Mouse (Mus musculus) layer of hippocampus, postnatal 25 days (tissue): ENCODE data around the gene Cbfa2t2. TPM values are rescaled to one million over a fixed set of nuclear protein-coding genes. Genes with fewer than 3 reads are reported as not detected.

ENCODE experiments used
- DNase-seq, 2 experiments: peaks; one replicate each; pipeline ENCODE4 v3.0.0; 2022; ENCODE audit warnings: mixed read lengths in 2 of 2, low spot score in 1 of 2; ENCODE audit errors: extremely low spot score in 1 of 2
- total RNA-seq, 2 experiments: library from RNA; stranded (reverse); gene quantifications; 2 replicates each; pipeline ENCODE4 v1.2.3; 2021

The Cbfa2t2 gene
- total RNA-seq, 2 experiments from 2014 or later: 46.4 to 51.4 TPM

DNA sequence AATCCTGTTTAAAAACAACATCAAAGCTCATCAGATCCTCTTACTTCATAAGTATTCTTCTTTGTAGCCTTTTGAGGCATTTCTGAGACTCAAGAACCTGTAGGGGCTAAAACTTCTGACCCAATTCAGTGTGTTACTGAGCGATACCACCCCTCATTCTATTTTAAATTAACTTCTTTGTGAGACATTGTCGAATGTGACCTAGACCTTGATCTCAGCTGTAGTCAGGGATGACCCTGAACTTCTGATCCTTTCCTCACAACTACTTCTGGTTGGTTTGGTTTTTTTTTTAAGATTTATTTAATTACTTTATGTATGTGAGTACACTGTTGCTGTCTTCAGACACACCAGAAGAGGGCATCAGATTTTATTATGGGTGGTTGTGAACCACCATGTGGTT, 12.7 kb upstream of the Cbfa2t2 start:
- DNase-seq: no peak

DNA sequence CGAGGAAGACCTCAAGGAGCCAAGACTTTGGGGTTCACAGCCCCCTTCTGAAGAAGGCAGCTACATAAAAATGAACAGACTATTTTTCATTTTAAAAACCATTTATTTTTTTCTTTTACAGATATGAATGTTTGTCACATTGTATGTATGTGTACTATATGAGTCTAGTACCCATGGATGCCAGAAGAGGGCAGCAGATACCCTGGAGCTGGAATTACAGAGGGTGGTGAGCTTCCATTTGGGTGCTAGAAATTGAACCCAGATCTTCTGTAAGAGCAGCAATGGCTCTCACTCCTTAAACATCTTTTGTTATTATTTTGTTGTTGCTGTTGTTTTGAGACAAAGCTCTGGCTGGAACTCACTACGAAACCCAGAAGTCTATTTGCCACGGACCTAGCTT, 10.8 kb upstream of the Cbfa2t2 start:
- DNase-seq: no peak

- no peak for DNase-seq
Measured at GRCm38 (mm10) chr2:154426188-154426904, 9.9 kb upstream of the Cbfa2t2 start.

DNA sequence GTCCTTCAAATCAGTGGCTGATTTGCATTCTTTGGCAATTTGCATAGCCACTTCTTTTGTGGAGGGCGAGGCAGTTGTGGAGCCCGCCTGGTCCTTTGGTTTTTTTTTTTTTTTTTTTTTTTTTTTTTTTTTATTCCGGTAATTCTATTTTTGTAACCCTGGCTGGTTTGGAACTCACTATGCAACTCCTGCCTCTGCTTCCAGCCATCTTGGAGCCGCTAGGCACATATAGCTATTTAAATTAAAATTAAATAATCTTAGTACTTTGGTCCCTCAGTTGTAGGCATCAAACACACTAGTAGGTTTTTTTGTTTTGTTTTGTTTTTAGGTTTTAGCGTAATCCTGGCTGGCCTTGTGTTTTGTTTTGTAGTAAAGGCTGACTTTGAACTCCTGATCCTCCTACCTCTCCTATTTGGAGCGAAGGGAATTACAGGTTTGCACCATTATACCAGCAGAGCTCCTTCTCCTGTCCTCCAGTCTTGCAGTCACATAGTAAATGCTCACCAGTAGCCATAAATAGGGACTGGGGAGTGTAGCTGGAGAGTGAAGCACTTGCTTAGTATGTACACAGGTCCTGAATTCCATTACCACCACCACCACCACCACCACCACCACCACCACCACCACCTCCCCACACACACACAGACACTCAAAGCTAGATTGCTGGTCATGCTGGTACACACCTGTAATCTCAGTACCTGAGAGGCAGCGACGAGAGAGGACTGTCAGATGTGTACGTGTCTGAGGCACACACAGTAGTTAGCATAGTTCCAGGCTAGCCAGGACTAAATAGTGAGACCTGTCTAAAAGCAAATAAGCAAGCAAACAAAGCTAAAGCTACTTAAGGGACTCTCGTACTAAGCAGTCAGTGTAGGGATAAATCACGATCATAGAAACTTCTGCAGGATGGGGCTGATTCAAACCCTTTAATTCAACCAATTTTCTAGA, 9.1 kb upstream of the Cbfa2t2 start:
- DNase-seq: no peak

DNA sequence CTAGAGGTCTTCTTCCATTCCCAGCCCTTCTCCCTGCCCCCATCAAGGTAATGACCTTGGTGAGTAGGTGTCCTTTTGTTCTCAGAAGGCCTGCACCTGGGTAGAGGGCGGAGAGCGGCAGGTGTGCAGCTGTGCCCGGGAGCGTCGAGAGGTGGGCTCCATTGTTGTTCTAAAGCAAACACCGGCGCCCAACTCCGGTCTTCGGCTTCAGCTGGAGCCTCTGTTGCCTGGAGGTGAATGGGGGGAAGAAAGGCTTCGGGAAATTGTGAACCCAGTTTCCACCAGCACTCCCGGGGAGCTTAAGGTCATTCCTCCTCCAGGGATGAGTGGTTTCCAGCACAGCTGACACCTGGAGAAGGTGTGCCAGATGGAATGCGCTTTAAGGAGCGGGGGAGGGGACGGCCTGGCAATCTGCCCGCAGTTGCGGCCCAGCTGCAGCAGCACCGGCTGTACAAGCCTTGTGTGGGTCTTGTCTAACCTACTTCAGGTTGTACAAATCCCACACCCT, 8.4 kb upstream of the Cbfa2t2 start:
- no peak for DNase-seq

DNA sequence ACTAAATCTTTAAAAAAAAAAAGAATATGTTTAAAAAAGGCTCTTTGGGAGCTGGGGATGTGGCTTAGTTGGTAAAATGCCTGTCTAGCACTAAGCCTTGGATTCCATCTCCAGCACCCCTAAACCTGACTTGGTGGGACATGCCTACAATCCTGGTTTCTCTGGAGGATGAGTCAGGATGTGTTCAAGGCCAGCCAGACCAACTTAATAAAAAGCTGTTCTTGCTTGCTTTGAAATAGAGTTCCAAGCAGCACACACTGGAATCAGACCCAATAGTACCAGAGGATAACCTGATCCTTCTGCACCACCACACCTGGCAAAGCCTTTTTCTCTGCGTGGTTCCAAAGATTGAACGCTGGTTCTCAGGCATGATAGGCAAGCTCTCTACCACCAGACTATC, 5.7 kb upstream of the Cbfa2t2 start:
- DNase-seq: no peak

- no peak for DNase-seq
Measured at GRCm38 (mm10) chr2:154432696-154433095, 3.6 kb upstream of the Cbfa2t2 start.

- DNase-seq: no peak
Measured at GRCm38 (mm10) chr2:154433391-154433790, 2.9 kb upstream of the Cbfa2t2 start.

- DNase-seq: no peak
Measured at GRCm38 (mm10) chr2:154434690-154435089, 1.6 kb upstream of the Cbfa2t2 start.

DNA sequence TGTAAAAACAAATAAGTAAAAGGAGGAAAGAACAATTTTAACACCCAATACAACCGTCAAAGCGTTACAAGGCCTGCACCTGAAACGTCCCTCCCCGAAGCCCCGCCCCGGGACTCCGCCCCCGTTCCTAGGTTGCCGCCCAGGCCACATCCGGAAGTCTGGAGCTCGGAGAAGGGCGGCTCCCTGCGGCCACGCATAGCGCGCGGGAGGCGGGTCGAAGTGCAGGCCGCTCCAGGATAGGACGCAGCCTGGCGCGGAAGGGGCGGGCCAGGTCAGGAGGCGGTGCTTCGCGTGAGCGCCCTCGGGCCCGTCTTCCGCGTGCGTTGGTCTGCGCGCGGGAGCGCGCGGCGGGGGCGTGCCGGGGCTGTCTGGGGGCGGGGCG, 214 bp upstream of the Cbfa2t2 start:
- peak; percentile 82 to 92 for DNase-seq

- no peak for DNase-seq
Measured at GRCm38 (mm10) chr2:154437191-154437527, 878 bp downstream of the Cbfa2t2 start.

DNA sequence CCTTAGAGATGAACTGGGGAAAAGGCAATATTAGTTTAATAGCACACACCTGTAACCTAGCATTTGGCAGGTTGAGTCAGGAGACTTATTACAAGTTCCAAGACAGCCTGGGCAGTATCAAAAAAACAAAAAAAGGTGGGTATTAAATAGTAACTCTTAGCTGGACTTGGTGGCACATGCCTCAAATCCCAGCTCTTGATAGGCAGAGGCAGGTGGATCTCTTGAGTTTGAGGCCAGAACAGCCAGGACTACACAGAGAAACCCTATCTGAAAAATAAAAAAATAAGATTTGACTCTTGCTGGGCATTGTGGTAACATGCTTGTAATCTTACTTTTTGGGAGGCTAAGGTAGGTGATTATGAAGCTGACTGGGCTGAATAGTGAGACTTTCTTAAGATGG, 4.2 kb downstream of the Cbfa2t2 start:
- no peak for DNase-seq

DNA sequence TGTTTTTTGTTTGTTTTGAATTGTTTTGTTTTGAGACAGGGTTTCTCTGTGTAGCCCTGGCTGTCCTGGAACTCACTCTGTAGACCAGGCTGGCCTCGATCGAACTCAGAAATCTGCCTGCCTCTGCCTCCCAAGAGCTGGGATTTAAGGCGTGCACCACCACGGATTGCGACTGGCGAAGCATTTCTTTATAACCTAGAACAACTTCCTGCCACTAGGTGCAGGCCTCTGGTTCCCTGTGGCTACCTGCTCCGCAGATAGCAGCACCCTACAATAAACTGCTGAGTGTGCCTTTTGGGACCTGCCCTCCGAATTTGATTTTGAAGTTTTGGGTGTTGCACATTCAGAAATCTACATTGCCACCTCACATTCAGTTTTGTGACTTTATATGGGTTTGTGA, 11.5 kb downstream of the Cbfa2t2 start:
- no peak for DNase-seq

DNA sequence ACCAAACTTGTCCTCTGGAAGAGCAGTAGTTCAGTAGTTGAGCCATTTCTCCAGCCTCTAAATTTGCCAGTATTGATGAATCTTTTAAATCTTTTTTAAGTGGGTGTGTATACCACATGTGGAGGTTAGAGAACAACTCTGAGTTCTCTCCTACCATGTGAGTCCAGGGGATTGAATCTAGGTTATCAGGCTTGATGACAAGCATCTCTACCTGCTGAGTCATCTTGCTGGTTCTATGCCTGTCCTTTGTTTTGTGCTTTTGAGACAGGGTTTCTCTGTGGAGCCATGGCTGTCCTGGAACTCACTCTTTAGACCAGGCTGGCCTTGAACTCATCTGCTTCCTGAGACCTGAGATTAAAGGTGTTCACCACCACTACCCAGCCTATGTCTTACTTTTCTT, 12.4 kb downstream of the Cbfa2t2 start:
- DNase-seq: no peak

GRCm38 (mm10) chr2:154452951-154453350, 16.7 kb downstream of the Cbfa2t2 start:
- no peak for DNase-seq

GRCm38 (mm10) chr2:154454099-154454498, 17.8 kb downstream of the Cbfa2t2 start:
- DNase-seq: no peak

GRCm38 (mm10) chr2:154454605-154455004, 18.3 kb downstream of the Cbfa2t2 start:
- DNase-seq: no peak

DNA sequence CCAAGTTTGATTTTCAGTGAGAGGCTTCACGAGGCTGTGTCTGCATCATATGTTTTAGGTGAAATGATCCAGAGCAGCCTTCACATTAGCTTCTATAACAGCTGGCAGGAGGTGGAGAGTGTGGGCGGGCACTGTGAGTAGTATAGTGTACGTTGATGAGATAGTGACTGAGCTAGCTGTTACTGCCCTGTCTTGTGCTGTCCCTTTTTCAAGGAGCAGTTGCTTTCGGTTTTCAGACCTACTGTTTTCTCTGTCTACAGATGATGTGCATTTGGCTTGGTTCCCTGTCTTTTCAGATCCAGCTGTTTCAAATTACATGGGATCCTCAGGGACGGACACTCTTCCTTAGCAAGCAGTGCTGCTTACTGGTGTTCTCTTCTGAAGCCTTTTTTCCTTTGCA, 19.5 kb downstream of the Cbfa2t2 start:
- no peak for DNase-seq

DNA sequence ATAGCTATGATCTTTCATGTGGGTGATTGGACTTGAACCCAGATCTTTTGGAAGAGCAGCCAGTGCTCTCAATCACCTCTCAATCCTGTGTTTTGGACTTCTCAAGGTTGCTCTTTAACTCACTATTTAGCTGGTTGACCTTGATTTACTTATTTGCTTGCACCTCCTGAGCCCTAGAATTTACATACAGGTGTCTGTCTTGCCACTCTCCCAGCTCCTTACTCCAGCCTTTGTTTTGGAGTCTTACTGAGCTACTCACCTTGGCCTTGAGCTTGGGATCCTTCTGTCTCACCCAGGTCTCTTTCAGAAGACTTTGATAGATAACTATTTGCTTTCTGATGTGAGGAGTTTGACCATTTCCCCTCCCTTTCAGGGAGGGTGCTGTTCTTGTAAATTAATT, 20.3 kb downstream of the Cbfa2t2 start:
- DNase-seq: no peak

DNA sequence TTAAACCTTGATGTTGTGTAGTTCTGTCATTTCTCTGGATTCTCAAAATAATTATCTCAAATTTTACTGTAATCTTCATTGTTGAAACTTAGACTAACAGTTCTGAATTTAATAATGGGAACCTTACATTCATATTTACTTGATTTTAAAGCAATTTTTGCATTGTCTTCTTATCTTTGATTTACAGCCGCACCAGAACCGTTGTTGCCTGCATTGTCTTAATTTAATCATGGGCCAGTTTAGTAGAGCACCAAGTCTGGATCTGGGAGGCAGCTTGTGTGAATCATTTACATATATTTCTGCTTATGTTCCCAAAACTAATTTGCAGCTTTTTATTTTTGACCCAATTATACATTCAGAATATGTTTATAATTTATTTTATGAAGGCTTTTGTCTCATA, 23.0 kb downstream of the Cbfa2t2 start:
- no peak for DNase-seq

- peak; percentile 23 to 45 for DNase-seq
Measured at GRCm38 (mm10) chr2:154459851-154460250, 23.6 kb downstream of the Cbfa2t2 start.
